Mouse (Mus musculus) olfactory bulb, adult 2 months (tissue): ENCODE results near the gene Kctd19.

Experiments
- CTCF ChIP-seq: fragments of 200-500 bp; IDR thresholded peaks from 2 replicates; pipeline ENCODE4 v1.5.1; 2012; ENCODE audit warnings: low read depth, mild to moderate bottlenecking, low read length, moderate library complexity; ENCODE audit not compliant: insufficient read depth
- POLR2A ChIP-seq: fragments of 200-500 bp; IDR thresholded peaks from 2 replicates; pipeline ENCODE4 v1.6.1; 2012; ENCODE audit warnings: mild to moderate bottlenecking, low read depth, low read length, moderate library complexity; ENCODE audit not compliant: insufficient read depth

- TF ChIP-seq CTCF (no peak), POLR2A (no peak)
These were observed 40.8 kb downstream of the Kctd19 start for GRCm38 (mm10) chr8:105372473-105372872.
